Comparison of ENCODE assay signal across 19 mouse cellular contexts in genomic region chr13:64386048-64386447, GRCm38 (mm10). TPM values are rescaled to one million over a fixed set of nuclear protein-coding genes. Genes with fewer than 3 reads are reported as not detected.
DNase-seq lines count a peak whose midpoint lies in the region; ATAC-seq and TF ChIP-seq lines count a peak whose summit lies in the region.
"Had no signal": no experiment of that assay in that cellular context is flagged by ENCODE, and none has a peak within 500 bp of the region (broad histone marks: within the 10 kb centered on the region; RNA-seq: fewer than 3 reads in every experiment).

No protein-coding gene starts in this region.

- peak; percentile 47 for DNase-seq in kidney, adult 18-20 months
- peak; percentile 91 for DNase-seq in liver, adult 2 months (ENCODE audit: extremely low read depth, low read depth, low spot score)
- DNase-seq in midbrain, postnatal 0 days (ENCODE audit: low spot score): no peak
- DNase-seq in cerebellum, postnatal 14 days: no peak
- DNase-seq: adrenal gland, postnatal 36 days; cerebellum, adult 9-10 months; embryo, embryonic 11 days; gastrocnemius, postnatal 10 days; lung, adult 18-20 months; lung, postnatal 4 days; retina, postnatal 1 day; thymus, postnatal 14 days had no signal

- no peaks in the 10 kb centered on the region for H3K9me3 ChIP-seq in kidney, embryonic 15.5 days (replicated peaks)
- no peaks in the 10 kb centered on the region for H3K9me3 ChIP-seq in midbrain, postnatal 0 days (ENCODE audit: low read length)
- H3K9me3 ChIP-seq: embryonic facial prominence, embryonic 15.5 days; forebrain, embryonic 10.5 days; midbrain, embryonic 12.5 days had no signal

- peak; percentile 49; the same call in 1 of the 2 replicates for ATAC-seq in kidney, embryonic 15.5 days (replicated peaks; ENCODE audit: low FRiP score)
- 0 out of 2 replicates have a peak, but pooled peaks have one; percentile 20 for ATAC-seq in megakaryocyte progenitor cell, adult 5-6 weeks (replicated peaks; ENCODE audit: poor library complexity)
- ATAC-seq in cerebellum, adult (ENCODE audit: insufficient number of reproducible peaks, low FRiP score, low TSS enrichment): no peak
- no peak for ATAC-seq in midbrain, postnatal 0 days (ENCODE audit: low FRiP score)

- TF ChIP-seq POLR2A in liver, adult 2 months (IDR thresholded peaks at IDR 0.05; ENCODE audit: extremely low read depth, insufficient read depth, low read length): no peak

- H3K4me1 ChIP-seq in kidney, embryonic 15.5 days: no peaks in the 10 kb centered on the region
- peaks cover 9% of the 10 kb centered on the region for H3K4me1 ChIP-seq in liver, adult 2 months (ENCODE audit: control insufficient read depth, insufficient read depth, low read length)
- H3K4me1 ChIP-seq in midbrain, postnatal 0 days (ENCODE audit: insufficient read depth, low read length): no peaks in the 10 kb centered on the region
- H3K4me1 ChIP-seq: embryonic facial prominence, embryonic 15.5 days; forebrain, embryonic 10.5 days; midbrain, embryonic 12.5 days had no signal

- no peak overlapping the region for H3K27ac ChIP-seq in kidney, embryonic 15.5 days
- peak overlapping the region; percentile 72 for H3K27ac ChIP-seq in liver, adult 2 months (replicated peaks; ENCODE audit: insufficient read depth, low read depth, low read length)
- no peak overlapping the region for H3K27ac ChIP-seq in midbrain, postnatal 0 days (ENCODE audit: low read depth, low read length)
- H3K27ac ChIP-seq: embryonic facial prominence, embryonic 15.5 days; forebrain, embryonic 10.5 days; hindbrain, embryonic 14.5 days; midbrain, embryonic 12.5 days had no signal

- no peaks in the 10 kb centered on the region for H3K27me3 ChIP-seq in kidney, embryonic 15.5 days
- H3K27me3 ChIP-seq in liver, adult 2 months (ENCODE audit: control insufficient read depth, insufficient read depth, low read length): no peaks in the 10 kb centered on the region
- no peaks in the 10 kb centered on the region for H3K27me3 ChIP-seq in midbrain, postnatal 0 days (ENCODE audit: insufficient read depth, low read length)
- H3K27me3 ChIP-seq: embryonic facial prominence, embryonic 15.5 days; midbrain, embryonic 12.5 days had no signal

- no peak for TF ChIP-seq CTCF in liver, adult 2 months (IDR thresholded peaks at IDR 0.05; ENCODE audit: low read depth, low read length)
- no peak for TF ChIP-seq CTCF in midbrain, postnatal 0 days (IDR thresholded peaks at IDR 0.05)

- no peak overlapping the region for H3K4me3 ChIP-seq in kidney, embryonic 15.5 days (replicated peaks)
- H3K4me3 ChIP-seq in liver, adult 2 months (ENCODE audit: insufficient read depth, low read depth, low read length): no peak overlapping the region
- H3K4me3 ChIP-seq in midbrain, postnatal 0 days (ENCODE audit: low read depth, low read length): no peak overlapping the region
- H3K4me3 ChIP-seq: embryonic facial prominence, embryonic 15.5 days; forebrain, embryonic 10.5 days; midbrain, embryonic 12.5 days had no signal

- H3K79me2 ChIP-seq in liver, adult 2 months (ENCODE audit: control insufficient read depth, insufficient read depth, low read length): no peaks in the 10 kb centered on the region

- H3K9ac ChIP-seq in kidney, embryonic 15.5 days: no peak overlapping the region
- peak overlapping the region; percentile 47 for H3K9ac ChIP-seq in liver, adult 2 months (ENCODE audit: low read depth, low read length)
- no peak overlapping the region for H3K9ac ChIP-seq in midbrain, postnatal 0 days (replicated peaks; ENCODE audit: low read length, poor library complexity, severe bottlenecking)
- H3K9ac ChIP-seq: embryonic facial prominence, embryonic 15.5 days; hindbrain, embryonic 14.5 days; midbrain, embryonic 12.5 days had no signal

- H3K4me2 ChIP-seq in kidney, embryonic 15.5 days: no peak overlapping the region
- no peak overlapping the region for H3K4me2 ChIP-seq in midbrain, postnatal 0 days (ENCODE audit: low read depth, low read length, poor library complexity, severe bottlenecking)
- H3K4me2 ChIP-seq: embryonic facial prominence, embryonic 15.5 days; hindbrain, embryonic 14.5 days; midbrain, embryonic 12.5 days had no signal

- no peaks in the 10 kb centered on the region for H3K36me3 ChIP-seq in kidney, embryonic 15.5 days
- H3K36me3 ChIP-seq in liver, adult 2 months (ENCODE audit: control insufficient read depth, insufficient read depth, low read length): no peaks in the 10 kb centered on the region
- H3K36me3 ChIP-seq in midbrain, postnatal 0 days (ENCODE audit: insufficient read depth, low read length): no peaks in the 10 kb centered on the region
- H3K36me3 ChIP-seq: embryonic facial prominence, embryonic 15.5 days; forebrain, embryonic 10.5 days; midbrain, embryonic 12.5 days had no signal

- 39% methylated on average over 2 of the region's 2 CpGs for WGBS in kidney, embryonic 15.5 days
- WGBS in liver, adult 2 months: 7% methylated on average over 2 of the region's 2 CpGs
- 47% methylated on average over 2 of the region's 2 CpGs for WGBS in midbrain, postnatal 0 days

RNA-seq across cellular contexts. Expression of gene Ctsl, which starts 15.4 kb away (rescaled TPM):
- polyA plus RNA-seq in kidney, embryonic 15.5 days (2015; fragmentation: Nextera tagmentation; extraction: Ambion mirVana): 306 and 318 TPM in 2 replicates
- 624 and 654 TPM in 2 replicates for total RNA-seq in liver, adult 2 months (2014; rRNA removed)
- 252 and 300 TPM in 2 replicates for polyA plus RNA-seq in liver, adult 2 months (2012; rRNA removed)
- 30.9 and 31.8 TPM in 2 replicates for total RNA-seq in megakaryocyte progenitor cell, adult 5-6 weeks (2015)
- 35.4 and 40.8 TPM in 2 replicates for total RNA-seq in megakaryocyte progenitor cell, adult 5-6 weeks (2017)
- 185 and 214 TPM in 2 replicates for total RNA-seq in midbrain, postnatal 0 days (2014; rRNA removed)
- 174 and 196 TPM in 2 replicates for polyA plus RNA-seq in midbrain, postnatal 0 days (2015; fragmentation: Nextera tagmentation; extraction: Ambion mirVana)

RNA-seq across cellular contexts. Expression of gene Cdk20, which starts 46.1 kb away (rescaled TPM):
- 10.4 and 12.8 TPM in 2 replicates for polyA plus RNA-seq in kidney, embryonic 15.5 days (2015; fragmentation: Nextera tagmentation; extraction: Ambion mirVana)
- total RNA-seq in liver, adult 2 months (2014; rRNA removed): 4.0 and 5.6 TPM in 2 replicates
- polyA plus RNA-seq in liver, adult 2 months (2012; rRNA removed): 11.8 and 15.7 TPM in 2 replicates
- 0.44 and 3.3 TPM in 2 replicates for total RNA-seq in megakaryocyte progenitor cell, adult 5-6 weeks (2015)
- total RNA-seq in megakaryocyte progenitor cell, adult 5-6 weeks (2017): 1.7 and 2.7 TPM in 2 replicates
- total RNA-seq in midbrain, postnatal 0 days (2014; rRNA removed): 30.0 and 34.2 TPM in 2 replicates
- 25.5 and 26.6 TPM in 2 replicates for polyA plus RNA-seq in midbrain, postnatal 0 days (2015; fragmentation: Nextera tagmentation; extraction: Ambion mirVana)

Comparison
In these comparisons a context has a peak if more than half of its experiments do, and no peak if none do; other contexts are left out.
1. DNase-seq: peak in kidney, adult 18-20 months (single experiment) and liver, adult 2 months (single experiment); none in midbrain, postnatal 0 days (single experiment) and cerebellum, postnatal 14 days (0 of 2).
2. ATAC-seq: peak in kidney, embryonic 15.5 days (single experiment) and megakaryocyte progenitor cell, adult 5-6 weeks (single experiment); none in cerebellum, adult (single experiment) and midbrain, postnatal 0 days (single experiment).